Mouse (Mus musculus) embryonic stem cell, embryonic (primary cell): ENCODE results near the gene Rasgef1b.

ENCODE experiments used
- CTCF ChIA-PET, 4 experiments: fragments of 300-600 bp in 2 of 4; fragments of 350-600 bp in 2 of 4; sonication (Branson Sonifier 250); formaldehyde crosslinking; loops; one replicate each; lab custom pipeline; 2022; ENCODE audit warnings: inconsistent platforms in 2 of 4; lab: Charles Lee
- POLR2A ChIA-PET, 4 experiments: fragments of 300-600 bp in 2 of 4; fragments of 350-600 bp in 2 of 4; sonication (Branson Sonifier 250); formaldehyde crosslinking; loops; one replicate each; lab custom pipeline; 2022; ENCODE audit warnings: antibody characterized with exemption in 4 of 4, inconsistent platforms in 1 of 4; lab: Charles Lee

Gene Rasgef1b

GRCm38 (mm10) chr5:99487009-99487858, 241.6 kb downstream of the Rasgef1b start:
- ChIA-PET CTCF (no interaction called here), POLR2A (interaction anchor here in 2 of 4 experiments (0.7 to 0.9 kb wide), 2 partner anchors 787 to 864 kb away, joined by 3 to 4 read pairs; no protein-coding TSS in a partner anchor)

GRCm38 (mm10) chr5:99483162-99483561, 245.7 kb downstream of the Rasgef1b start:
- CTCF ChIA-PET = interaction anchor here in 1 of 4 experiments (1.3 kb wide), 1 partner anchor 235 kb away, joined by 3 read pairs; no protein-coding TSS in a partner anchor
- POLR2A ChIA-PET = no interaction called here

- ChIA-PET CTCF (interaction anchor here in 1 of 4 experiments (1.3 kb wide), 1 partner anchor 234 kb away, joined by 3 read pairs; no protein-coding TSS in a partner anchor), POLR2A (no interaction called here)
Observed at GRCm38 (mm10) chr5:99482524-99482923, 246.3 kb downstream of the Rasgef1b start.

- POLR2A ChIA-PET = no interaction called here
- CTCF ChIA-PET = no interaction called here
Observed at GRCm38 (mm10) chr5:99482016-99482415, 246.8 kb downstream of the Rasgef1b start.

GRCm38 (mm10) chr5:99480078-99481031, 248.5 kb downstream of the Rasgef1b start:
- POLR2A ChIA-PET = no interaction called here
- CTCF ChIA-PET = no interaction called here

- POLR2A ChIA-PET = no interaction called here
- CTCF ChIA-PET = interaction anchor here in 1 of 4 experiments (0.6 kb wide), 1 partner anchor 276 kb away, joined by 3 read pairs; no protein-coding TSS in a partner anchor
Observed at GRCm38 (mm10) chr5:99479263-99480077, 249.4 kb downstream of the Rasgef1b start.

- CTCF ChIA-PET = interaction anchor here in 1 of 4 experiments (0.6 kb wide), 1 partner anchor 275 kb away, joined by 3 read pairs; no protein-coding TSS in a partner anchor
- POLR2A ChIA-PET = interaction anchor here in 1 of 4 experiments (0.6 kb wide), 1 partner anchor 1730 kb away, joined by 3 read pairs; no protein-coding TSS in a partner anchor
Observed at GRCm38 (mm10) chr5:99478716-99479115, 250.1 kb downstream of the Rasgef1b start.

- CTCF ChIA-PET = no interaction called here
- POLR2A ChIA-PET = no interaction called here
Observed at GRCm38 (mm10) chr5:99477420-99477815, 251.4 kb downstream of the Rasgef1b start.

GRCm38 (mm10) chr5:99476640-99477419, 252.0 kb downstream of the Rasgef1b start:
- ChIA-PET CTCF (no interaction called here), POLR2A (no interaction called here)

GRCm38 (mm10) chr5:99472607-99473335, 256.1 kb downstream of the Rasgef1b start:
- ChIA-PET POLR2A (no interaction called here), CTCF (no interaction called here)

- POLR2A ChIA-PET = interaction anchor here in 1 of 4 experiments (0.6 kb wide), 1 partner anchor 9 kb away, joined by 4 read pairs; no protein-coding TSS in a partner anchor
- CTCF ChIA-PET = no interaction called here
Observed at GRCm38 (mm10) chr5:99471790-99472189, 257.1 kb downstream of the Rasgef1b start.

- CTCF ChIA-PET = no interaction called here
- POLR2A ChIA-PET = no interaction called here
Observed at GRCm38 (mm10) chr5:99470613-99471012, 258.3 kb downstream of the Rasgef1b start.

- ChIA-PET POLR2A (no interaction called here), CTCF (no interaction called here)
Observed at GRCm38 (mm10) chr5:99459007-99459406, 269.9 kb downstream of the Rasgef1b start.

- CTCF ChIA-PET = no interaction called here
- POLR2A ChIA-PET = interaction anchor here in 1 of 4 experiments (1.0 kb wide), 1 partner anchor 64 kb away, joined by 3 read pairs; no protein-coding TSS in a partner anchor
Observed at GRCm38 (mm10) chr5:99457291-99457690, 271.6 kb downstream of the Rasgef1b start.

- ChIA-PET POLR2A (no interaction called here), CTCF (interaction anchor here in 1 of 4 experiments (0.6 kb wide), 1 partner anchor 11 kb away, joined by 3 read pairs; no protein-coding TSS in a partner anchor)
Observed at GRCm38 (mm10) chr5:99451939-99452338, 276.9 kb downstream of the Rasgef1b start.

- CTCF ChIA-PET = interaction anchor here in 1 of 4 experiments (0.6 kb wide), 1 partner anchor 11 kb away, joined by 3 read pairs; no protein-coding TSS in a partner anchor
- POLR2A ChIA-PET = no interaction called here
Observed at GRCm38 (mm10) chr5:99451416-99451815, 277.4 kb downstream of the Rasgef1b start.

GRCm38 (mm10) chr5:99450994-99451393, 277.9 kb downstream of the Rasgef1b start:
- CTCF ChIA-PET = no interaction called here
- POLR2A ChIA-PET = no interaction called here
